Mouse (Mus musculus) monocyte, adult 5-6 weeks (primary cell): ENCODE results near the gene Lamb1. TPM values are rescaled to one million over a fixed set of nuclear protein-coding genes. Genes with fewer than 3 reads are reported as not detected.
A peak's percentile ranks its signal among the peaks of the same experiment; 100 is the strongest.

ENCODE experiments used
- ATAC-seq: fragments of 153-309, 156-312 bp; replicated peaks from 2 replicates; pipeline ENCODE4 v1.8.0; 2017; ENCODE audit warnings: mild to moderate bottlenecking; ENCODE audit not compliant: low TSS enrichment, insufficient number of reproducible peaks, severe bottlenecking, poor library complexity, low FRiP score
- total RNA-seq: library from RNA; stranded (forward); fragments of 200-1000, 200-491, 200-594 nt; gene quantifications from 3 replicates; pipeline ENCODE4 v1.2.3, GENCODE M21; 2017

Lamb1 gene
- total RNA-seq, 1 experiment from 2014 or later: 0.86 TPM

DNA sequence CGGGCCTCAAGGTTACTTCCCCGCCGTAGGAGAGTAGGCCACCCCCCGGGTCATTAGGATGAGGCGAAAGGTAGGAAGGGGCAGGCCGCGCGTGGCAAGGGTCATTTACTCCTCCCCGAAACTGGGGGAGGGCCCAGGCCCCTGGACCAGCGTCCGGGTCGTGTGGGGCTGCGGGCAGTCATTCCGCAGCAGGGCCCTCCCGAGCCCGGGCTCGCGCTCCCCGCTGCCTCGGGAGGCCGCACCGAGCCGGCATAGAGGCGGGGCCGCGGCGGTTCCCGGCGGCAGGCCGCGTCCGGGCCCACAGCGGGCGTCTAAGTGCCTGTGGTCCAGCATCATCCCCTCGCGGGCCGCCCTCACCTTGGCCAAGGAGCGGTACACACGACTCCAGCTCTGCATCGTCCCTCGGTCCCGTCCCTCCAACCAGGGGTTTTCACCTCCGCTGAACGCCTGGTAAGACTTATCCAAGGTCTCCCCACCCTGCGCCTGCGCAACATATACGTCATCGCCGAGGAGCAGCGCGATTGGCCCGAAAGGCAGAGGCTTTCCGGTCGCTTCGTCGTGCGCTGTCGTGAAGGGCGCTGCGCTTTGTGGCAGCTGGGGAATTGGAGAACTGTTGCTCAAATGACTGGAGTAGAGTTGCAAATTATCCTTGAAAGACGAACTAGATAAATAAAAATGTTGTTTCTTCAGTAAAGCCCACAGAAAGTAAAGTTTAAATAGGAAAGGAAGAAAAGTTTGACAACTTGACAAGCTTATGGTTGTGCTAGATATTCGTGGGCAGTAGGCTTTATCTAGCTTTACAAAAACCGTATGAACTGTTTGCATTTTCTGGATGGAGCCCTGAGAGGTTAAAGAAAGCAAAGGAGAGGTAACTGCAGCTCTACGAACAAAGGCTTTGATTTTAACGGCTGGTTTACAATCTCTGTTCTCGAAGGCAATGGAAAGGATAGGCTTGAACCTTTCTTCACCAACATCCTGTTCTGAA is 86.2 kb downstream of the Lamb1 start, which contains the start of gene Dld:
Dld (minus strand) TSS at position 510 of the 985 bp plus-strand sequence.
- ATAC-seq: peak; percentile 100

- no peak for ATAC-seq
Observed at GRCm38 (mm10) chr12:31366428-31366827, 101.4 kb downstream of the Lamb1 start.

DNA sequence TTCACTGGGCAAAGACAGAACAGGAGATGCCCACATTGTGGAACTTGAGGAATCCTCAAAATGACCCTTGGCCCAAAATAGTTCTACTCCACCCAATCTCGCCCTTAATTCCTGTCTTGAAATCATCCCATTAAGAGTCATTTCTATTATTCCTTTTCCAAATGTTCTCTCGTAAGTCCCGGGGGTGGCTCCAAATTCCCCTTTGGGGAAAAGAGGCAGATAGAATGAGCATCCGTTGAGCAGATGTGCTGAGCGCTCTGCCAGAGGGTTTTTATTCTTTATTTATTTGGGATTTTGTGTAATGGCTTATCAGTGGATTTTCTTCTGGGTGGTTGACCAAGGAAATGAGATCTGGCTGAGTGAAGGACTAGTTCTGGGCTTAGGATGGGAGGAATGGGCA is 102.7 kb downstream of the Lamb1 start:
- no peak for ATAC-seq

GRCm38 (mm10) chr12:31369118-31369517 is 104.1 kb downstream of the Lamb1 start:
- no peak for ATAC-seq

DNA sequence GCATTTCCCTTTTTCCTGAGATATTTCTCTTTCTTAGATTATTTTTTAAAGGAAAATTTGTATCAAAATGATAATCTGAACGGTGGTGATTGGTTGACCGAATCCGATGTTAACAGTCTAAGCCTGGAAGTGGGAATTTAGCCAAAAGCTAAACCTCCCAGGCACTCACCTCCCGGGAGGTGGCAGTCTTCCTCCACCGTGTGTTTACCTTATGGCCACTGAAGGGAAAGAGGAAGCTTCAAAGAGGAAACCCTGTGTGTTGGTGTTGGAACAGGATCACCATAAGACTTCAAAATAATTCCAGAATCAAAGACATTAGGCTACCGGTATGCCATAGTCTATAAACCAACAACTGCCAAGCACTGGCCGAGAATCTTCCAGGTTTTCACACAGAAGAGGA is 104.6 kb downstream of the Lamb1 start:
- no peak for ATAC-seq

DNA sequence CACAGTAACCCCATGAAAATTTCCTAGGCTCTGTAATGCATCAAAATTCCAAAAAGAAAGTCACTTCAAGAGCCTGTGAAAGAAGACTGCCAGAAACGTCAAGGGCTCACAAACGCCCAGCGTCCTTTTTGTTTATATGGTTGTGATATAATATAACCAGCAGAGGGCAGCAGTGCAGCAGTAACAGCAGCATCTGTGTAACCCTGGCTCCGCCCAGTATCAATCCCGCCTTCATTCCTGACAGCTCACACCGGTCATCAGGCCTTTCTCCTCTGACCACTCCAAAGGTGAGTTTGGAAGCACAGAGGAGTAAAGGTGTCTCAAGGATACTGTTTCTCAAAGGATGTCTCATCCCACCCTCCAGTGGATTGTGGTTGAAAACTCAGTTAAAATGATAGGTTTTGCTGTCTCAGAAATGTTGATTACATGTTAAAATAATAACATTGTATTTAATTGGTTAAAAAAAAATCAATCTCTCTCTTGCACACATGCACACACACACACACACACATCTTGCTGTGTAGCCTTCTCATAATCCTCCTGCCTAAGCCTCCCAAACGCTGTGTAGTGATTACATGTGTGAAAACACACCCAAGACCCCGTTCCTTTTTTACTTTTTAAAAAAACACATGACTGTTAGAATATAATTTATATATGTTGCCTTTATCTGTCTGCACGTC is 109.7 kb downstream of the Lamb1 start:
- peak; percentile 80 for ATAC-seq

GRCm38 (mm10) chr12:31375283-31375615 is 110.2 kb downstream of the Lamb1 start:
- ATAC-seq: no peak

DNA sequence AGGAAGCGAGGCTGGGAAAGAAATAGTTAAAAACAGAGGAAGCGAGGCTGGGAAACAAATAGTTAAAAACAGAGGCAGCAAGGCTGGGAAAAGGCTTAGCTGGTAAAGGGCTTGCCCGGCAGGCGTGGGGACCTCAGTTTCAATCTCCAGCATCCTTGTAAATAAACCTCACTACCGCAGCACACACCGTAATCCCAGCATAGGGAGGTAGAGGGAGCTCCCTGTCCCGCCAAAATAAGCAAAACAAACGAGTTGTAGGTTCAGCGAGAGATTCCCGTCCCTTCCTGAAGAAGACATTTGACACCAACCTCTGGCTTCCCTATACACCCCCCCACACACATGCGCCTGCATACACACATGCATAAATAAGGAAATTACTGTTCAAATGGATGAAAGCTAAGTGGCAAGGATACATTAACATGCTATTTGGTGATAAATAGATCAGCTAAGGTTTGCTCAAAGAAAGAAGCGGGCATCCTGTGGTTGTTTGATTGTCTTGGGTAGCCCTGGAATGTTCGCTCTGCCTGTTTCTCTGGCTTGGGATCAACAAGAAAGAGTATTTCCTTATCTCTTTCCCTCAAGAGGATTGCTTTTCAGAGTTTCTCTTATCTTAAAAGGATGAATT is 111.4 kb downstream of the Lamb1 start:
- no peak for ATAC-seq

DNA sequence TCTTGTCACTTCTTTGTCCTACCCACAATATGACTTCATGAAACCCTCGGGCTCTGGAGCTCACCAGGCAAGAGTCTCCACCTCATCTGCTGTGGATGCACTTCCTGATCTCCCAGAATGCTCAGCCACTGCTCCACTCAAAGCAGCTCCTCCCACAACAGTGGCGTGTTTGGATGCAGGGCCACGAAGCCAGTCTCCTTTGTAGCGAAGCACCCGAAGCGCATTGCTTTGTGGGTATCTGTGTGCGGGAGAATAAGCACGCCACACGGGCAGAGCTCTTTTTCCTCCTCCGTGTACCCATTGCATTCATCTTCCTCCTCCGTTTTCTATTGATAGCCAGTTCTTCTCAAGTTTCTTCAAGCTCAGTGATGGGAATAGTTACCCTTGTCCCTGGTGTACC is 112.2 kb downstream of the Lamb1 start:
- ATAC-seq: no peak

Other genes with a start within 250 kb of the Lamb1 start
- gene Fam110c, start 191.4 kb upstream of the Lamb1 start, total RNA-seq: 0.11 to 0.67 TPM (median 0.19 TPM) in 3 replicates
- gene Gm6993, start 24.5 kb upstream of the Lamb1 start, total RNA-seq: not detected in 3 replicates
- 97.1 to 130 TPM (median 127 TPM) in 3 replicates for gene Dld, start 86.2 kb downstream of the Lamb1 start, total RNA-seq
- gene Slc26a3, start 125.6 kb downstream of the Lamb1 start, total RNA-seq: 3.9 TPM in 1 of 3 replicates, not detected in the others
- 7.9 to 10.1 TPM (median 8.9 TPM) in 3 replicates for gene Cbll1, start 234.4 kb downstream of the Lamb1 start, total RNA-seq